Mouse (Mus musculus): ENCODE measurements around the gene 1110002E22Rik. TPM values are rescaled to one million over a fixed set of nuclear protein-coding genes. Genes with fewer than 3 reads are reported as not detected.

Gene 1110002E22Rik
- polyA plus RNA-seq, 1 experiment from 2014 or later = 0.64 TPM

- H3K36me3 ChIP-seq = no peaks in the 10 kb centered on the region
- H3K27me3 ChIP-seq = no peaks in the 10 kb centered on the region
- peaks cover 17% of the 10 kb centered on the region for H3K4me1 ChIP-seq
- H3K4me3 ChIP-seq = no peak overlapping the region
- H3K4me2 ChIP-seq = no peak overlapping the region
- no peak overlapping the region for H3K27ac ChIP-seq
- H3K9me3 ChIP-seq = no peaks in the 10 kb centered on the region
- no peak for ATAC-seq (ENCODE audit: borderline replicate concordance, extremely low read depth, low FRiP score, low TSS enrichment)
- H3K9ac ChIP-seq = no peak overlapping the region
- 78% methylated on average over 20 of the region's 20 CpGs for WGBS
Observed at GRCm38 (mm10) chr3:138066348-138066856, 1.6 kb downstream of the 1110002E22Rik start.

GRCm38 (mm10) chr3:138067288-138067687 is 2.4 kb downstream of the 1110002E22Rik start, which contains the start of gene Gm5105:
TSS of gene Gm5105 (minus strand) at chr3:138067388.
- Histone ChIP-seq H3K9ac (no peak within 1 kb of the TSS), H3K27ac (no peak within 1 kb of the TSS), H3K4me3 (no peak within 1 kb of the TSS), H3K27me3 (no peaks in the 10 kb centered on the region), H3K9me3 (no peaks in the 10 kb centered on the region), H3K4me1 (peaks cover 17% of the 10 kb centered on the region), H3K4me2 (no peak within 1 kb of the TSS), H3K36me3 (no peaks in the 10 kb centered on the region)
- no peak for ATAC-seq (ENCODE audit: borderline replicate concordance, extremely low read depth, low FRiP score, low TSS enrichment)
- WGBS = 90% methylated on average over 12 of the region's 12 CpGs

- H3K27ac ChIP-seq = no peak overlapping the region
- no peaks in the 10 kb centered on the region for H3K27me3 ChIP-seq
- H3K36me3 ChIP-seq = no peaks in the 10 kb centered on the region
- no peak overlapping the region for H3K9ac ChIP-seq
- no peak overlapping the region for H3K4me2 ChIP-seq
- H3K4me1 ChIP-seq = peaks cover 17% of the 10 kb centered on the region
- no peak overlapping the region for H3K4me3 ChIP-seq
- no peak for ATAC-seq (ENCODE audit: borderline replicate concordance, extremely low read depth, low FRiP score, low TSS enrichment)
- H3K9me3 ChIP-seq = no peaks in the 10 kb centered on the region
- 88% methylated on average over 12 of the region's 12 CpGs for WGBS
Observed at GRCm38 (mm10) chr3:138068103-138068502, 3.3 kb downstream of the 1110002E22Rik start.

GRCm38 (mm10) chr3:138069756-138070511 is 5.1 kb downstream of the 1110002E22Rik start:
- H3K9me3 ChIP-seq = no peaks in the 10 kb centered on the region
- H3K27me3 ChIP-seq = no peaks in the 10 kb centered on the region
- H3K27ac ChIP-seq = no peak overlapping the region
- 62% methylated on average over 18 of the region's 18 CpGs for WGBS
- H3K4me1 ChIP-seq = peaks cover 5% of the 10 kb centered on the region
- no peak overlapping the region for H3K4me3 ChIP-seq
- H3K36me3 ChIP-seq = no peaks in the 10 kb centered on the region
- ATAC-seq (ENCODE audit: borderline replicate concordance, extremely low read depth, low FRiP score, low TSS enrichment) = no peak
- no peak overlapping the region for H3K4me2 ChIP-seq
- H3K9ac ChIP-seq = no peak overlapping the region

- H3K36me3 ChIP-seq = no peaks in the 10 kb centered on the region
- H3K27me3 ChIP-seq = no peaks in the 10 kb centered on the region
- WGBS = 4% methylated on average over 1 of the region's 1 CpGs
- no peaks in the 10 kb centered on the region for H3K9me3 ChIP-seq
- H3K4me1 ChIP-seq = peaks cover 8% of the 10 kb centered on the region; the same call in 1 of the 2 replicates
- no peak overlapping the region for H3K27ac ChIP-seq
- no peak overlapping the region for H3K9ac ChIP-seq
- no peak overlapping the region for H3K4me2 ChIP-seq
- no peak overlapping the region for H3K4me3 ChIP-seq
- no peak for ATAC-seq (ENCODE audit: borderline replicate concordance, extremely low read depth, low FRiP score, low TSS enrichment)
Observed at GRCm38 (mm10) chr3:138071004-138071403, 6.2 kb downstream of the 1110002E22Rik start.

- no peaks in the 10 kb centered on the region for H3K9me3 ChIP-seq
- H3K4me3 ChIP-seq = no peak overlapping the region
- no peaks in the 10 kb centered on the region for H3K36me3 ChIP-seq
- no peak overlapping the region for H3K9ac ChIP-seq
- H3K4me2 ChIP-seq = no peak overlapping the region
- 72% methylated on average over 10 of the region's 10 CpGs for WGBS
- ATAC-seq (ENCODE audit: borderline replicate concordance, extremely low read depth, low FRiP score, low TSS enrichment) = no peak
- H3K27me3 ChIP-seq = no peaks in the 10 kb centered on the region
- H3K4me1 ChIP-seq = peaks cover 8% of the 10 kb centered on the region; the same call in 1 of the 2 replicates
- no peak overlapping the region for H3K27ac ChIP-seq
Observed at GRCm38 (mm10) chr3:138071476-138072073, 6.7 kb downstream of the 1110002E22Rik start.

- Histone ChIP-seq H3K4me3 (no peak overlapping the region), H3K4me1 (peaks cover 8% of the 10 kb centered on the region; the same call in 1 of the 2 replicates), H3K4me2 (no peak overlapping the region), H3K9me3 (no peaks in the 10 kb centered on the region), H3K36me3 (no peaks in the 10 kb centered on the region), H3K27me3 (no peaks in the 10 kb centered on the region), H3K9ac (no peak overlapping the region), H3K27ac (no peak overlapping the region)
- WGBS = 95% methylated on average over 1 of the region's 1 CpGs
- ATAC-seq (ENCODE audit: borderline replicate concordance, extremely low read depth, low FRiP score, low TSS enrichment) = no peak
Observed at GRCm38 (mm10) chr3:138074214-138074613, 9.4 kb downstream of the 1110002E22Rik start.

GRCm38 (mm10) chr3:138075209-138075608 is 10.4 kb downstream of the 1110002E22Rik start:
- H3K4me3 ChIP-seq = no peak overlapping the region

GRCm38 (mm10) chr3:138077476-138078340 is 12.9 kb downstream of the 1110002E22Rik start:
- ATAC-seq (ENCODE audit: borderline replicate concordance, extremely low read depth, low FRiP score, low TSS enrichment) = no peak
- H3K9me3 ChIP-seq = no peaks in the 10 kb centered on the region
- peaks cover 11% of the 10 kb centered on the region; the same call in 1 of the 2 replicates for H3K4me1 ChIP-seq
- WGBS = 68% methylated on average over 11 of the region's 11 CpGs
- no peaks in the 10 kb centered on the region for H3K36me3 ChIP-seq
- H3K27ac ChIP-seq = no peak overlapping the region
- no peak overlapping the region for H3K9ac ChIP-seq
- H3K4me3 ChIP-seq = no peak overlapping the region
- H3K27me3 ChIP-seq = no peaks in the 10 kb centered on the region
- no peak overlapping the region for H3K4me2 ChIP-seq

More at GRCm38 (mm10) chr3:138075209-138075608, 10.4 kb downstream of the 1110002E22Rik start:
- 44% methylated on average over 8 of the region's 8 CpGs for WGBS
- Histone ChIP-seq H3K4me2 (no peak overlapping the region), H3K9ac (no peak overlapping the region), H3K36me3 (no peaks in the 10 kb centered on the region), H3K4me1 (peaks cover 8% of the 10 kb centered on the region; the same call in 1 of the 2 replicates), H3K27me3 (no peaks in the 10 kb centered on the region), H3K27ac (no peak overlapping the region), H3K9me3 (no peaks in the 10 kb centered on the region)
- no peak for ATAC-seq (ENCODE audit: borderline replicate concordance, extremely low read depth, low FRiP score, low TSS enrichment)

- Histone ChIP-seq H3K4me3 (no peak overlapping the region), H3K4me1 (peaks cover 11% of the 10 kb centered on the region; the same call in 1 of the 2 replicates), H3K9me3 (no peaks in the 10 kb centered on the region), H3K27me3 (no peaks in the 10 kb centered on the region), H3K4me2 (no peak overlapping the region), H3K9ac (no peak overlapping the region), H3K27ac (no peak overlapping the region), H3K36me3 (no peaks in the 10 kb centered on the region)
- no peak for ATAC-seq (ENCODE audit: borderline replicate concordance, extremely low read depth, low FRiP score, low TSS enrichment)
- 37% methylated on average over 1 of the region's 1 CpGs for WGBS
Observed at GRCm38 (mm10) chr3:138078701-138079100, 13.8 kb downstream of the 1110002E22Rik start.

- H3K27me3 ChIP-seq = no peaks in the 10 kb centered on the region
- H3K4me3 ChIP-seq = no peak overlapping the region
- H3K4me1 ChIP-seq = 0 out of 2 replicates have a peak, but pooled peaks cover 3% of the 10 kb centered on the region
- ATAC-seq (ENCODE audit: borderline replicate concordance, extremely low read depth, low FRiP score, low TSS enrichment) = no peak
- H3K36me3 ChIP-seq = no peaks in the 10 kb centered on the region
- no peak overlapping the region for H3K27ac ChIP-seq
- H3K4me2 ChIP-seq = no peak overlapping the region
- no peaks in the 10 kb centered on the region for H3K9me3 ChIP-seq
- 95% methylated on average over 1 of the region's 1 CpGs for WGBS
- H3K9ac ChIP-seq = no peak overlapping the region
Observed at GRCm38 (mm10) chr3:138083073-138083637, 18.3 kb downstream of the 1110002E22Rik start.
